Mouse (Mus musculus) frontal cortex, postnatal 36 days (tissue): ENCODE measurements around the gene Trim39.

Experiments used
- DNase-seq, 2 experiments: peaks; one replicate each; pipeline ENCODE4 v3.0.0; 2022; ENCODE audit warnings: low spot score in 2 of 2

The Trim39 gene

GRCm38 (mm10) chr17:36271586-36272256, at the start of gene Trim39:
Gene Trim39, minus strand, starts transcription at chr17:36272247.
- peak; percentile 87 to 94 for DNase-seq

- DNase-seq: no peak
These were observed 43.7 kb upstream of the Trim39 start for GRCm38 (mm10) chr17:36315689-36316253.

- peak; percentile 75 to 86 for DNase-seq
These were observed 43.1 kb upstream of the Trim39 start for GRCm38 (mm10) chr17:36315041-36315688.

GRCm38 (mm10) chr17:36314511-36314910, 42.5 kb upstream of the Trim39 start:
- peak; percentile 14 to 18 for DNase-seq

- DNase-seq: no peak
These were observed 37.2 kb upstream of the Trim39 start for GRCm38 (mm10) chr17:36309293-36309692.

DNA sequence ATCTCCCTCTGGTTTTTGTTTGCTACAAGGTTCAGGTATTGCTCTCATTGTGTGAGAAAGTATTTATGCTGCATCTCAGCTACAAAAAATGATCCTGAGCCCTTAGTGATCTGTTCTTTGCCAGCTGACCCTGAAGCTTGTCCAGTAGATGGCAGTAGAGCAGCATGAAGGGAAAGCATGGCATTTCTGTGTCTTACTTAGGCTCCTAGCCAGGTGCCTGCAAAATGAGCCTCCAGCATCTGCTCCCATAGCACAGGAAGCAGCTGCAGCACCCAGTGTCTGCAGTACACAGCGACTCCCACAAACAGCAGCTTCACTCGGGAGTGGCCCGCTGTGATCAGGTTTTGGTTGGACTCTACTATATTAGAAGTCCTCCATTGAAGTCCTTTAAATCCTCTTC, 36.8 kb upstream of the Trim39 start:
- peak; percentile 43 to 81 for DNase-seq

GRCm38 (mm10) chr17:36286390-36286789, 14.3 kb upstream of the Trim39 start, which contains the start of gene H2-M10.2:
Gene H2-M10.2, minus strand, starts transcription at chr17:36286490.
- no peak for DNase-seq

- no peak for DNase-seq
These were observed 9.6 kb upstream of the Trim39 start for GRCm38 (mm10) chr17:36281521-36282245.

GRCm38 (mm10) chr17:36274776-36275175, 2.7 kb upstream of the Trim39 start:
- no peak for DNase-seq

GRCm38 (mm10) chr17:36273796-36274195, 1.7 kb upstream of the Trim39 start:
- no peak for DNase-seq

DNA sequence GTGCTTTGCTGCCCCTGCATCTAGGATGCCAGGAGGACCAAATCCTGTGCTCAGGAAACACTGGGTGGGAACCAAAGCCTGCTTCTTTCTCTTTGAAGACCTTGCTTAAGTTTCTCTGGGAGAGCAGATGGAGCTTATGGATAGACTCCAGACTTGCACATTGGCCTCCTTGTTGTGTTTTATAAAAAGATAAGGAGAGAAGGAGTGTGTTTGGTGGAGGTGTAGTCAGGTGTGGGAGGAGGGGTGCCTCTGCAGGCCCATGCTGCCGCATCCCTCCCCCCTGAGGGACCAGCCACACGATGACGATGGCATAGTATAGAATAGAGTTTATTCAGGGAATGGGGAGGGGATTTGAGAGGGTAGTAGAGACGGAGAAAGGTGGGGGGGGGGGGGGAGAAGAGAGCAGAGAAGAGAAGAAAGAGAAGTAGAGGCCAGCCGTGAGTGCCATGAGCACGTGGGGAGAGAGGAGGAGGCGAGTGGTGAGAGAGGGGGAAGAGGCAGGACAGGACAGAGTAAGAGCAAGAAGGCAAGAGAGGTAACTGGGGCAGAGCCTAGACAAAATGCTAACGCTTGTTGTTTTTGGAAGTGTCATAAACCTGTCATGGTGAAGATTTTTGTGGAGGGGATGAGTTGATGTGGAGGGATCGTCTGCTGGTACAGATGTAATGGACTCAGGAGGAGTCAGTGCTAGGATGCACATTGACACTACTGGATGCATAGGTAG, 758 bp upstream of the Trim39 start:
- no peak for DNase-seq

DNA sequence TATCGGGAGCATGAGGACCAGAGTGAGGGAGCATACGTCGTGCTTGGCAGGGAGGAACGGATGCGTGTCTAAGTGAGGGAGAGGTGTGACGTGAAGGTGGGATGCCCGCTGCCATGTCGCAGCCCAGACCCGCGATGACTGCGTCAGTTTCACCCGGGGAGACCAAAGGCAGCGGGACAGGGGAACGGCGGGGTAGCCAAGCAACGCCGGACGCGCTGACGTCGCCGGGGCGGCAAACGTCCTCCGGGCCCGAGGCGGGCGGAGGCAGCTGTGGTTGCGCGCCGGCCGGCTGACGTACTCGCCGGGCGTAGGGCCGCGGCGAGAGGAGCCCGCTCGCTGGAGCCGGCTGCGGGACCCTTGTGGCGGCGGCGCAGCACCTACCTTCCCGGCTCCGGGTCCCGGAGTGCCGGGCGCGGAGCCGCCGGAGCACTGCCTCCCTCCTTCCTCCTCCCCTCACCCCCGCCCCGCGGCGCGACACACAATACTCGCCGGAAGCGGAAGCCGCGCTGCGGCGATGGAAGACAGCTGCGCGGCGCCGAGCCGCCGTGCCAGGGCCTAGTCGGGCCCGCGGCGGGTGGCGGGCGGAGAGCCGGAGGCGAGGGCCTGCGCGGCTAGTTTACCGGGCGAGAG, 976 bp downstream of the Trim39 start:
- DNase-seq: peak; percentile 90 to 95

DNA sequence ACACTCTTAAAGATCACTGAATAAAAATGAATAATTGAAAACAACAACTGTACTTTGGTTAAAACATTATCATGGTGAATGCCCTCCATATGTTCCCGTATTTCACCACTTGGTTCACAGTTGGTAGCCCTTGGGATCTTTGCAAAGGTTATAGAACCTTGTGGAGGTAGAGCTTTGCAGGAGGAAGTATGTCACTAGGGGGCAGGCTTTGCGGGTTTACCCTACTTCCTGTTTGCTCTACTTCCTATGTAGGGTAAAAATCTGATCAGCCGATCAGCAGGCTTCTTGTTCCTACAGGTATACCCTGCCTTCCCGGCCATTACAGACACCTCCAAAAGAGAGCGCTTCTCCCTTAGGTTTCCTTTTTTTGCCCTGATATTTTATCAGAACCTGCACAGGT, 6.2 kb downstream of the Trim39 start:
- no peak for DNase-seq

- no peak for DNase-seq
These were observed 7.6 kb downstream of the Trim39 start for GRCm38 (mm10) chr17:36264273-36264925.

DNA sequence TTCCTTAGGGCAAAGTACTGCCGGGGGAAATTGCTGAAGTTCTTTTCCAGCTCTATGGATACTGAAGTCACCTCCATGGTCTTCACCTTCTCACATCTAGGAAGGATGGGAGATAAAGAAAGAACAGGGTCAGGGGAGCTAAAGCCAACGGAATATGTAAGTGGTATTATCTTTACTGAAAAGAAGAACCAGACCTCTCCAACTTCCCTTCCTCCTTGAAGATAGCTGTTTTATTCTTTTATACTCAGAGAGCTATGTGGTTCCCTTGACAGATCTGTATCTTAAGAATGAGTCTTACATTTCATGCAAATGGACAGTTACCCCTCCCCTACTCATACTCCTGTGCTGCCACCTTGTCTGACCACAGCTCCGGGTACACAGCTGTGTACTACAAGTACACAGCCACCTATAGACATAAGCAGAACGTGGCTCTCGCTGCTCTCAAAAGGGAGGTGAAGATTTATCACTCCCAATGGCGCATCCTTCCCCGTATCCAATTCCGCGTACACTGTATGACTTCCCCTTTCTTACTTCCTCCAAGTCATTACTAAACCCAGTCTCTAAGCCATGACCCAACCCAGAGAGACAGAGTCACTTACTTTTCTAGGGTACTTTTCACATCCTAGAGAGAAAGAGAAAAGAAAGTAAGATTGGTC, 10.4 kb downstream of the Trim39 start:
- no peak for DNase-seq

GRCm38 (mm10) chr17:36257969-36258368, 14.1 kb downstream of the Trim39 start, which contains the start of gene Rpp21:
Gene Rpp21, minus strand, starts transcription at chr17:36258069.
- no peak for DNase-seq

DNA sequence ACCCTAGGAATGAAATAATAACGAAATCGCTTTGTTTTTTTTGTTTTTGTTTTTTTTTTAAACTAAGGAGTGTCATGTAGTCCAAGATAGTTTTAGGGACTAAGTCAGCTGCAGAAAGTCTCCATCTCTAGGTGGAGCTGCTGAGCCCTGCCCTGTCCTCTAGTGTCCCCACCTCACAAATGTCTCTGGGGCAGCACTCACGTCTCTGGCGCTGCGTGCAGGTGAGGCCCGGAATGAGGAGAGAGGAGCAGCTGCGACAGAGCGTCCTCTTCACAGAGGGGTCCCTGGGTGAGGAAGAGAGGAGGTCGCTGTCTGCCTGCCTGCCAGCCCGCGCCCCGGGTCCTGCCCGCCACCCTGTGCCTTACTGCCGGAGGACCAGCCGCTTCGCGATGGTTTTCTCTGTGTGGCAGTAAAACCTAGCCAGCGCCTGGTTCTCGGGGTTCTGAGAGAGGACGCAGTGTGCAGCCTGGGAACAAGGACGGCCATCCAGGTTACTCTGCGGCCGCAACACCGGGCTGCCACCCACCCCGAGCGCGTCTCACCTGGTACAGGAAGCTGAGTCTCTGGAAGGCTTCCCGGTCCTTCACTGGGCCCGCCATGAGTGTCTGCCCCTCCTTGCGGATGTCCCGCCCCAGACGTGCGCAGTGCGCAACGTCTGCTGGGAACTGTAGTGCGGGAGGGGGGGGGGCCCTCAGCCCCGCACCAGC, 14.7 kb downstream of the Trim39 start:
- DNase-seq: peak; percentile 80 to 88

DNA sequence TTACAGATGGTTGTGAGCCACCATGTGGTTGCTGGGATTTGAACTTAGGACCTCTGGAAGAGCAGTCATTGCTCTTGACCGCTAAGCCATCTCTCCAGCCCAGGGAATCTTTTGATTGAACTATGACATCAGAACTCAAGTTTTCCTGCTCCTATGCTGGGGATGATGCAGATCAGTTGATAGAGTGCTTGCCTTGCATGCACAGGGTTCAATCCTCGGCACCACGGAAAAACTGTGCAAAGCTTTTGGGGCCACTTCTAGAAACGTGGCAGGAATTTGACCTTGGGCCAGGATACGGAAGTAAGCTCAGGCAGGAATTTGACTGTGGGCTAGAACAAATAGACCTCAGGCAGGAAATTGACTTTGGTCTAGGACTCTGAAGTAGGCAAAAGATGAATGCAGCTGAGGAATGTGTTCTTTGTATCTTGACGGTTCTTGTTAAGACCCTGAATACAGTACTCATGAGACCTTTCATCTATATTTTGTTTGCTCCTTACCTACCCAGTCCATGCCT, 18.9 kb downstream of the Trim39 start:
- DNase-seq: no peak

DNA sequence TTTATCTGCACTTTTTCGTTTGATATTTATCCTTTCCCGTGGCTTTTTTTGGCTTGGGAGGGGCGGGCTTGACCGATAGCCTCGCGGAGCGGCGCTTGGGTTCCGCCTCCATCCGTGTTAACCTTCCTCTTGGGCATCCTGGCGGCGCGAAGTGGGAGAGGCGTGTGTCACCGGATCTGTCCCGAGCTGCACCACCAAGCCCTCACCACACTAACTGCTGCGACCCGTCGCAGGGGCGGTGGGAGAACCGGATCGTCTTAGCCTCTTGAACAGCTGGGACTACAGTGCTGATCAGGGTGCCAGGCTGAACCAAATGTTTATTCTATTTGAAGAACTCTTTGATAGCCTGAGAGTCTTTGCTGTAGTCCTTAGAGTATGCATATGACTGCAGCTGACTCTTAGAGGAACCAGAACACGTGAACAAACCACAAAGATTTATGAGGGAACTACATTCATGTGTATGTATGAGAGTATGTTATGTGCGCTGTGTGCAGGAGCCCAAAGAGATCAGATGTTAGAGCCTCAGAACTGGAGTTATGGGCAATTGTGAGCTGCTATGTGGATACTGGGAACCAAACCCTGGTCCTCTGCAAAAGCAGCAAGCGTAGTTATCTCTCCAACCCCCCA, 19.7 kb downstream of the Trim39 start:
- no peak for DNase-seq
